Mouse (Mus musculus): ENCODE data around the gene Xrcc3. TPM values are rescaled to one million over a fixed set of nuclear protein-coding genes. Genes with fewer than 3 reads are reported as not detected.

The Xrcc3 gene
- polyA plus RNA-seq (2015; fragmentation: Nextera tagmentation; extraction: Ambion mirVana), result 3.1 and 3.6 TPM in 2 replicates

GRCm38 (mm10) chr12:111813766-111814617 lies at the start of gene Xrcc3, which contains the start of gene Zfyve21:
Xrcc3 (minus strand) TSS chr12:111813873.
Zfyve21 (plus strand) TSS chr12:111814170.
- Histone ChIP-seq H3K27ac (peak within 1 kb of the TSS; percentile 89), H3K9ac (peak within 1 kb of the TSS; percentile 80), H3K4me3 (peak within 1 kb of the TSS; percentile 75), H3K36me3 (peaks cover 3% of the 10 kb centered on the region), H3K4me1 (replicated peaks) (peaks cover 52% of the 10 kb centered on the region), H3K4me2 (peak within 1 kb of the TSS; percentile 89), H3K27me3 (0 out of 2 replicates have a peak, but pooled peaks cover 3% of the 10 kb centered on the region), H3K9me3 (no peaks in the 10 kb centered on the region)
- under 1% methylated on average over 87 of the region's 87 CpGs for WGBS
- ATAC-seq (ENCODE audit: low FRiP score), result peak; percentile 100

- Histone ChIP-seq H3K36me3 (peaks cover 21% of the 10 kb centered on the region; the same call in 1 of the 2 replicates), H3K9ac (no peak overlapping the region), H3K27me3 (no peaks in the 10 kb centered on the region), H3K9me3 (no peaks in the 10 kb centered on the region), H3K27ac (no peak overlapping the region), H3K4me3 (no peak overlapping the region), H3K4me2 (no peak overlapping the region), H3K4me1 (replicated peaks) (no peaks in the 10 kb centered on the region)
- WGBS, result 92% methylated on average over 2 of the region's 2 CpGs
- ATAC-seq (ENCODE audit: low FRiP score), result no peak
These were observed 41.8 kb upstream of the Xrcc3 start for GRCm38 (mm10) chr12:111855448-111855847.

- Histone ChIP-seq H3K27me3 (no peaks in the 10 kb centered on the region), H3K9ac (no peak overlapping the region), H3K4me2 (no peak overlapping the region), H3K4me1 (replicated peaks) (no peaks in the 10 kb centered on the region), H3K4me3 (no peak overlapping the region), H3K9me3 (no peaks in the 10 kb centered on the region), H3K27ac (no peak overlapping the region), H3K36me3 (peaks cover 18% of the 10 kb centered on the region; the same call in 1 of the 2 replicates)
- no peak for ATAC-seq (ENCODE audit: low FRiP score)
- 75% methylated on average over 4 of the region's 4 CpGs for WGBS
These were observed 39.9 kb upstream of the Xrcc3 start for GRCm38 (mm10) chr12:111853546-111853945.

- H3K36me3 ChIP-seq, result peaks cover 15% of the 10 kb centered on the region; the same call in 1 of the 2 replicates
- WGBS, result 72% methylated on average over 10 of the region's 10 CpGs
- H3K4me3 ChIP-seq, result no peak overlapping the region
- no peak overlapping the region for H3K4me2 ChIP-seq
- no peak overlapping the region for H3K9ac ChIP-seq
- no peaks in the 10 kb centered on the region for H3K27me3 ChIP-seq
- H3K9me3 ChIP-seq, result no peaks in the 10 kb centered on the region
- no peak overlapping the region for H3K27ac ChIP-seq
- ATAC-seq (ENCODE audit: low FRiP score), result no peak
- H3K4me1 ChIP-seq (replicated peaks), result no peaks in the 10 kb centered on the region
These were observed 39.4 kb upstream of the Xrcc3 start for GRCm38 (mm10) chr12:111853011-111853436.

- H3K4me2 ChIP-seq, result no peak overlapping the region
- no peak for ATAC-seq (ENCODE audit: low FRiP score)
- 80% methylated on average over 5 of the region's 5 CpGs for WGBS
- H3K9ac ChIP-seq, result no peak overlapping the region
- no peaks in the 10 kb centered on the region for H3K27me3 ChIP-seq
- no peaks in the 10 kb centered on the region for H3K4me1 ChIP-seq (replicated peaks)
- H3K36me3 ChIP-seq, result peaks cover 7% of the 10 kb centered on the region; the same call in 1 of the 2 replicates
- H3K4me3 ChIP-seq, result no peak overlapping the region
- no peak overlapping the region for H3K27ac ChIP-seq
- no peaks in the 10 kb centered on the region for H3K9me3 ChIP-seq
These were observed 38.1 kb upstream of the Xrcc3 start for GRCm38 (mm10) chr12:111851745-111852144.

- Histone ChIP-seq H3K9me3 (no peaks in the 10 kb centered on the region), H3K27ac (no peak overlapping the region), H3K27me3 (no peaks in the 10 kb centered on the region), H3K4me1 (replicated peaks) (no peaks in the 10 kb centered on the region), H3K4me3 (no peak overlapping the region), H3K4me2 (no peak overlapping the region), H3K9ac (no peak overlapping the region), H3K36me3 (peaks cover 4% of the 10 kb centered on the region; the same call in 1 of the 2 replicates)
- WGBS, result 68% methylated on average over 2 of the region's 2 CpGs
- ATAC-seq (ENCODE audit: low FRiP score), result no peak
These were observed 37.6 kb upstream of the Xrcc3 start for GRCm38 (mm10) chr12:111851235-111851634.

GRCm38 (mm10) chr12:111848300-111848798 lies 34.7 kb upstream of the Xrcc3 start:
- no peak for ATAC-seq (ENCODE audit: low FRiP score)
- no peaks in the 10 kb centered on the region for H3K4me1 ChIP-seq (replicated peaks)
- H3K9ac ChIP-seq, result no peak overlapping the region
- no peak overlapping the region for H3K4me3 ChIP-seq
- H3K27ac ChIP-seq, result no peak overlapping the region
- peaks cover under 1% of the 10 kb centered on the region for H3K36me3 ChIP-seq
- H3K27me3 ChIP-seq, result no peaks in the 10 kb centered on the region
- H3K9me3 ChIP-seq, result no peaks in the 10 kb centered on the region
- no peak overlapping the region for H3K4me2 ChIP-seq
- 71% methylated on average over 9 of the region's 9 CpGs for WGBS

GRCm38 (mm10) chr12:111846815-111847214 lies 33.1 kb upstream of the Xrcc3 start:
- peaks cover 10% of the 10 kb centered on the region for H3K36me3 ChIP-seq
- no peaks in the 10 kb centered on the region for H3K27me3 ChIP-seq
- no peak overlapping the region for H3K9ac ChIP-seq
- no peak overlapping the region for H3K4me3 ChIP-seq
- no peak for ATAC-seq (ENCODE audit: low FRiP score)
- H3K4me2 ChIP-seq, result no peak overlapping the region
- H3K27ac ChIP-seq, result no peak overlapping the region
- 86% methylated on average over 10 of the region's 10 CpGs for WGBS
- H3K9me3 ChIP-seq, result no peaks in the 10 kb centered on the region
- no peaks in the 10 kb centered on the region for H3K4me1 ChIP-seq (replicated peaks)

- H3K27ac ChIP-seq, result no peak overlapping the region
- no peaks in the 10 kb centered on the region for H3K4me1 ChIP-seq (replicated peaks)
- H3K4me2 ChIP-seq, result no peak overlapping the region
- no peak overlapping the region for H3K9ac ChIP-seq
- ATAC-seq (ENCODE audit: low FRiP score), result no peak
- 91% methylated on average over 4 of the region's 4 CpGs for WGBS
- H3K27me3 ChIP-seq, result no peaks in the 10 kb centered on the region
- no peak overlapping the region for H3K4me3 ChIP-seq
- H3K9me3 ChIP-seq, result no peaks in the 10 kb centered on the region
- peaks cover 13% of the 10 kb centered on the region for H3K36me3 ChIP-seq
These were observed 32.3 kb upstream of the Xrcc3 start for GRCm38 (mm10) chr12:111845953-111846352.

GRCm38 (mm10) chr12:111843470-111843869 lies 29.8 kb upstream of the Xrcc3 start:
- 73% methylated on average over 2 of the region's 2 CpGs for WGBS
- Histone ChIP-seq H3K27ac (no peak overlapping the region), H3K9ac (no peak overlapping the region), H3K27me3 (no peaks in the 10 kb centered on the region), H3K9me3 (no peaks in the 10 kb centered on the region), H3K36me3 (peaks cover 36% of the 10 kb centered on the region), H3K4me3 (no peak overlapping the region), H3K4me2 (no peak overlapping the region), H3K4me1 (replicated peaks) (no peaks in the 10 kb centered on the region)
- ATAC-seq (ENCODE audit: low FRiP score), result no peak

GRCm38 (mm10) chr12:111842565-111843433 lies 29.1 kb upstream of the Xrcc3 start:
- Histone ChIP-seq H3K36me3 (peaks cover 42% of the 10 kb centered on the region), H3K4me1 (replicated peaks) (no peaks in the 10 kb centered on the region), H3K27me3 (no peaks in the 10 kb centered on the region), H3K9me3 (no peaks in the 10 kb centered on the region), H3K27ac (no peak overlapping the region), H3K4me2 (no peak overlapping the region), H3K4me3 (no peak overlapping the region), H3K9ac (no peak overlapping the region)
- no peak for ATAC-seq (ENCODE audit: low FRiP score)
- 87% methylated on average over 15 of the region's 15 CpGs for WGBS

- no peaks in the 10 kb centered on the region for H3K4me1 ChIP-seq (replicated peaks)
- no peak overlapping the region for H3K4me2 ChIP-seq
- H3K36me3 ChIP-seq, result peaks cover 99% of the 10 kb centered on the region
- no peak overlapping the region for H3K27ac ChIP-seq
- no peak overlapping the region for H3K9ac ChIP-seq
- no peaks in the 10 kb centered on the region for H3K27me3 ChIP-seq
- 94% methylated on average over 10 of the region's 10 CpGs for WGBS
- H3K4me3 ChIP-seq, result no peak overlapping the region
- H3K9me3 ChIP-seq, result no peaks in the 10 kb centered on the region
- no peak for ATAC-seq (ENCODE audit: low FRiP score)
These were observed 19.8 kb upstream of the Xrcc3 start for GRCm38 (mm10) chr12:111833457-111833856.

Data from hindbrain, embryonic 13.5 days (tissue).